Mouse (Mus musculus) cerebellum, adult 2 months (tissue): ENCODE results near the gene Gorab.

ENCODE experiments used
- CTCF ChIP-seq: fragments of 200-500 bp; IDR thresholded peaks from 2 replicates; pipeline ENCODE4 v1.5.1; 2011; ENCODE audit warnings: low read depth, mild to moderate bottlenecking, control low read depth, low read length, moderate library complexity, borderline replicate concordance; ENCODE audit not compliant: insufficient read depth
- POLR2A ChIP-seq: fragments of 200-500 bp; IDR thresholded peaks from 2 replicates; pipeline ENCODE4 v1.6.1; 2011; ENCODE audit warnings: low read length, control low read depth, borderline replicate concordance; ENCODE audit not compliant: insufficient read depth

DNA sequence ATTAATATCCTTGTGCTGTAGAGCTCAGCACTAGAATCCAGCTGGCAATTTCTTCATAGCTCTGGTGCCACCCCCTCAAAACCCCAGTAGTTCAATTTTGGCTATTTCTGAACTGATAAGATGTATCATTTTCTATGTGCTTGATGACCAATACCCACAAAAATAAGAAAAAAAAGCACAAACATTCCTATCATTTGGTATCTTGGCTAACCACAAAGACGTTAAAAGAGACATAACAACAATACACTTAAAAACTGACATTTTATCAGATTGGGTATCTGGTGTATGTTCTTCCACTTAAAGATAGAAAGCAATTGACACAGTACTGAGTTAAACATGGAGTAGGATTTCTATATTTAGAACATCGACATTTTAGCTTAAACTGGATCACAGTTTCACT, 35.5 kb upstream of the Gorab start:
- TF ChIP-seq POLR2A (no peak), CTCF (no peak)
